Mouse (Mus musculus) myocyte (in vitro differentiated cells): Measurements from ENCODE around the gene Rcbtb1.

Experiments
- CEBPB ChIP-seq: IDR thresholded peaks from 2 replicates; pipeline ENCODE4 v1.6.1; 2011; ENCODE audit warnings: mild to moderate bottlenecking, moderate library complexity; ENCODE audit not compliant: poor library complexity, insufficient read depth, severe bottlenecking
- E2F4 ChIP-seq: IDR thresholded peaks from one replicate; pipeline ENCODE4 v1.6.1; 2011; ENCODE audit warnings: mild to moderate bottlenecking, control low read depth, moderate library complexity; ENCODE audit not compliant: insufficient read depth
- MAX ChIP-seq: IDR thresholded peaks from one replicate; pipeline ENCODE4 v1.6.1; 2011; ENCODE audit warnings: low read depth, mild to moderate bottlenecking, control low read depth
- MYOD1 ChIP-seq, 3 experiments: IDR thresholded peaks; one replicate each; pipeline ENCODE4 v1.6.1; 2011; ENCODE audit warnings: control low read depth in 2 of 3, low read depth in 2 of 3, mild to moderate bottlenecking in 2 of 3, moderate library complexity in 1 of 3; ENCODE audit not compliant: insufficient read length in 2 of 3, control insufficient read depth in 1 of 3
- POLR2A ChIP-seq: IDR thresholded peaks from one replicate; pipeline ENCODE4 v1.6.1; 2011; ENCODE audit warnings: low read depth, mild to moderate bottlenecking, control low read depth, moderate library complexity; ENCODE audit not compliant: insufficient read length
- POLR2AphosphoS2 ChIP-seq: IDR thresholded peaks from one replicate; pipeline ENCODE4 v1.6.1; 2011; ENCODE audit warnings: low read depth, control low read depth; ENCODE audit not compliant: insufficient read length
- REST ChIP-seq: IDR thresholded peaks from one replicate; pipeline ENCODE4 v1.6.1; 2011; ENCODE audit warnings: mild to moderate bottlenecking, control low read depth, moderate library complexity; ENCODE audit not compliant: insufficient read depth, insufficient read length

DNA sequence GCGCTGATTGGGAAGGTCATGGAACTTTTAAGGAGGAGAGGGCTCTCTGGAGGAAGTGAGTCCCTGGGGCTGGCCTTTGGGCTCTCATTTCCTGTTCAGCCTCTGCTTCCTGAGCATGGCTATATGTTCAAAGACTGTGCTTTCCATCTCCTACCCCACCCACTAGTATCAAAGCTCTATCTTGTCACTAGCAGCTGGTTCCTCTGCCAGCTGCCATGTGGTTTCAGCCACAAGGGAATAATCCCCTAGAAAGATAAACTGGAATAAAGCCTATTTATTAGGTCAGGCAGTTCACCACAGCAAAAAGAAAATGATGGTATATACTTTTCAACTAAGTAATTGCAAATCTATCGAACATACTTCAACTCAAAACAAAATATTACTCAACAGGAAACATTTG, 18.3 kb upstream of the Rcbtb1 start:
- TF ChIP-seq MAX (no peak), E2F4 (no peak), MYOD1 (IDR thresholded peaks at IDR 0.05; ENCODE audit: control insufficient read depth in 1 of 3, insufficient read length in 2 of 3, low read depth in 2 of 3) (peak in 2 of 3 experiments; percentile 47 to 57), POLR2A (no peak), REST (no peak), CEBPB (no peak), POLR2AphosphoS2 (no peak)
